Mouse (Mus musculus) heart, postnatal 0 days (tissue): ENCODE measurements around the gene Stk4.

Experiments
- CTCF ChIP-seq: IDR thresholded peaks from 2 replicates; pipeline ENCODE4 v1.5.1; 2016; ENCODE audit warnings: antibody characterized with exemption, control low read depth, low read depth
- EP300 ChIP-seq: IDR thresholded peaks from 2 replicates; pipeline ENCODE4 v1.6.1; 2016; ENCODE audit warnings: antibody characterized with exemption, low read depth

DNA sequence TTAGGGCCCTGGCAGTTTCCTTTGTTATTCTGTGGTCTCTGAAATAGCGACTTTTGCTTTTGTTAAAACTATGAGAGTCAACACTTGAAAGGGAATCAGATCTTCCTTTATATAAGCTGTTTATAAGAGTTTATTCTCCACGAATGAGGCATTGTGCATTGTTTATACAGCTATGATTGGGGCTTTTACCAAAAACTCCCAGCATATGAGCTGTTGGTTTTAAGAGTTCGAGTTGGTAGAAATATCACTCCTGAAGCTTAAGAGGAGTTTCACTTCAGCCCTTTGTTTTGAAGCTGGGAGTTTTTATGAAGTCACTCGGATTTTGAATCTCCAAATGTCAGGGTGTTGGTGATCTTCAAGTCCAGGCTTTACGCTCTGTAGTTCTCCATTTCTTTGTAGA lies 7.8 kb downstream of the Stk4 start:
- TF ChIP-seq CTCF (no peak), EP300 (no peak)
